Mouse (Mus musculus): ENCODE data around the gene Abracl. TPM values are rescaled to one million over a fixed set of nuclear protein-coding genes. Genes with fewer than 3 reads are reported as not detected.

Abracl gene
- total RNA-seq (2023), result 10 to 100 TPM; 66.1 to 84.0 TPM

GRCm38 (mm10) chr10:18022741-18023347, at the start of gene Abracl:
Gene Abracl (minus strand): TSS chr10:18023288.

GRCm38 (mm10) chr10:18055696-18056390, 32.8 kb upstream of the Abracl start, which contains the start of gene Reps1:
Gene Reps1 (plus strand): TSS chr10:18055861.

Other genes with a start within 250 kb of the Abracl start
- under 1 TPM; 0.15 to 0.39 TPM for gene Txlnb, start 227.1 kb downstream of the Abracl start, total RNA-seq (2023)
- 10 to 100 TPM; 73.5 to 81.5 TPM for gene Heca, start 75.2 kb downstream of the Abracl start, total RNA-seq (2023)
- gene Reps1, start 32.6 kb upstream of the Abracl start, total RNA-seq (2023), result 10 to 100 TPM; 51.5 to 63.4 TPM
- not detected for gene Ect2l, start 187.6 kb upstream of the Abracl start, total RNA-seq (2023)
- gene Ccdc28a, start 211.7 kb upstream of the Abracl start, total RNA-seq (2023), result 10 to 100 TPM; 16.9 to 19.9 TPM